Mouse (Mus musculus): Measurements from ENCODE around the gene Olfr1388.
"Not testable (repeated sequence)": the region's sequence is repeated elsewhere in the genome, so short reads cannot be mapped to it uniquely, and the experiment has no call there.

Gene Olfr1388

DNA sequence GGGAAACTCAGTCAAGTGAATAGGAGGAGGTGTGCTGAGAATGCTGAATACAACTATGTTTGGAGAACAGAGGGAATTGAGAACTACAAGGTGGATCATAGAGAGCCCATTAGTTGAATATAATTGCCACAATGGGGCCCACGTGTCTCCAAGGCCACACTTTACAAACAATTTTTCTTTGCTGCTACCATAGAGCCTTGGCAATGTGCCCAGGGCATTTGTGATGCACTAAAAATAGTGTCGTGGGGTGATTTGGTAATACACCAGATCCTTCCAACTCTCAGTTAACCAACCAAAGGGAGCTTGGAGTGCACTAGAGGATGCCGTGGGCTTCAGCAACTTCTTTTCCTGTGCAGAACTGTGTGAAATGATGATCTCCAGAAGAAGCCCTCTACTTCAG is at the start of gene Olfr1388:
Gene Olfr1388, plus strand, starts transcription at position 214 of the 400 bp plus-strand sequence.
- no peak for DNase-seq

DNA sequence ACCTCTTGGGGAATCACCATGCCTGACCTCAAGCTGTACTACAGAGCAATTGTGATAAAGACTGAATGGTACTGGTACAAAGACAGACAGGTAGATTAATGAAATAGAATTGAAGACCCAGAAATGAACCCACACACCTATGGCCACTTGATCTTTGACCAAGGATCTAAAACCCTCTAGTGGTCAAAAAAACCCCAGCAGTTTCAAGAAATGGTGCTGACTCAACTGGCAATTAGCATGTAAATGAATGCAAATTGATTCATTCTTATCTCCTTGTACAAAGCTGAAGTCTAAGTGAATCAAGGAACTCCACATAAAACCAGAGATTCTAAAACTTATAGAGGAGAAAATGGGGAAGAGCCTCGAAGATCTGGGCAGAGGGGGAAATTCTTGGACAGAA is 43.7 kb upstream of the Olfr1388 start:
- DNase-seq = not testable (repeated sequence)

DNA sequence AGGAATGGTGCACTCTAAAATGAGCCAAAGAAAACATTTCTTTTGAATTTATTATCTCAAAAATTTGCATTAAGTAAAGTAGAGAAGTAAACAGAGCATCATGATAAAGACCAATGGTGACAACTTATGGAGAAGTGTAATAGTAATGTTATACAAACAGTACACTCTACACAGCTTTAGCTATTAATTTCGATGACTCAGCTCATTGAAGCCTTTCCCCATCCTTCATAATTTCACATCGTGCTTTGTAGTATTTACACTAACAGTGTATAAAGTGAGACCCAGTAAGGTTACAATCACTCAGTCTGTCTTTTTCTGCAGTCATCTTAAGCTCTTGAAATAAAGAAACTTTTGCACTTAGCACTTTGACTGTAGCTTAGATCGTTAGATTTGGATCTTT is 29.6 kb upstream of the Olfr1388 start:
- no peak for DNase-seq

GRCm38 (mm10) chr11:49410540-49410939 is 25.9 kb upstream of the Olfr1388 start:
- peak in 1 of 2 experiments; percentile 1 for DNase-seq

DNA sequence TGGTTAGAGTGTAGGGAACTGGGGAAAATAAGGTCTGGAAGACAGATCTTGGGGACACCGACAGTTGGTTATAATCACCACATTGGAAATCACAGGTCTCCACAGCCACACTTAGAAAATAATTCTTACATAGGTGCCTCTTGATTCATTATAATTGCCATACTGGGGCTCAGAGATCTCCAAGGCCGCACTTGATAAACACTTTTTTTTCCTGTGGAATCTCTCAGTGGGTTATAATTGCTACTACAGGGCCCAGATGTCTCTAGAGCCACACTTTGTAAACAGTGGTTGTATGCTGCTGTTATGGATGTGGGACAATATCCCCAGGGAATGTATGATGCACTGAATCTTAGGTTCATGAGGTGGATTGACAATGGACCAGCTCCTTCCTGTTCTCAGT is 13.7 kb upstream of the Olfr1388 start, which contains the start of gene Olfr1389:
Gene Olfr1389, plus strand, starts transcription at position 301 of the 400 bp plus-strand sequence.
- no peak for DNase-seq

GRCm38 (mm10) chr11:49425257-49425927 is 11.0 kb upstream of the Olfr1388 start:
- no peak for DNase-seq

GRCm38 (mm10) chr11:49429641-49430040 is 6.8 kb upstream of the Olfr1388 start:
- DNase-seq = no peak

DNA sequence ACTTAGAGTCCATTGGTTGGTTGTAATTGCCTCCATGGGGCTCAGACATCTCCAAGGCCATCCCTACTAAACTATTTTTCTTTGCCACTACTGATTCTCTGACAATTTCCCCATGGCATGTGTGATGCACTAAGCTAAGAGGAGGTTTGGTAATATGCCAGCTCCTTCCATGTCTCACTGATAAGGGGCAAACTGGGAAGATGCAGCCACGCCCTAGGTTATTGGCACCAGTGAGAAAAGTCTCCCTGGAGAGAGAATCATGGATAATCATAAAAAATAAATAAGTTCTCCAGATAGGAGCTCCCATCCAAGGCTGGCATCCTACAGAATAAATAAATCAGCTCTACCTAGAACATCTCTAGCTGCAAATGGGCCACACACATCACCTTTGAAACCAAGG is 18.6 kb downstream of the Olfr1388 start, which contains the start of gene Olfr1387:
Gene Olfr1387, plus strand, starts transcription at position 301 of the 400 bp plus-strand sequence.
- no peak for DNase-seq

DNA sequence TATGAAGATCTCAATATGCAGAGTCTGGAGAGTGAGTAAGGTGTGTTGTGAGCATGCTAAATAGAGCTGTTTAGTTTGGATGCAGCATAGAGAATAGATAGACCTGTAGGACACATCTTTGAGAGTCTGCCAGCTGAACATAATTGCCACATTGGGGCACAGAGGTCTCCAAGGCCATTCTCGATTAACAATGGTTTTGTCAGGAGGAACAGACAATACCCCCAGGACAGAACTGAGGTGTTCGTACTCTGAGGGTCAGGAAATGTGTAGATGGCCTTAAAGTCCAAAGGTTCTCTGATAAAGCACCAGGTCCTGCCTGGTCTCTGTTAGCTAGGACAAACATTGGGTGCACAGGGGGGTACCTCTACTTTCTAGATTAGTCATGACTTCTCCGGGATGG is 28.3 kb downstream of the Olfr1388 start, which contains the start of gene Olfr1386:
Gene Olfr1386, plus strand, starts transcription at position 301 of the 400 bp plus-strand sequence.
- DNase-seq = not testable (repeated sequence)

DNA sequence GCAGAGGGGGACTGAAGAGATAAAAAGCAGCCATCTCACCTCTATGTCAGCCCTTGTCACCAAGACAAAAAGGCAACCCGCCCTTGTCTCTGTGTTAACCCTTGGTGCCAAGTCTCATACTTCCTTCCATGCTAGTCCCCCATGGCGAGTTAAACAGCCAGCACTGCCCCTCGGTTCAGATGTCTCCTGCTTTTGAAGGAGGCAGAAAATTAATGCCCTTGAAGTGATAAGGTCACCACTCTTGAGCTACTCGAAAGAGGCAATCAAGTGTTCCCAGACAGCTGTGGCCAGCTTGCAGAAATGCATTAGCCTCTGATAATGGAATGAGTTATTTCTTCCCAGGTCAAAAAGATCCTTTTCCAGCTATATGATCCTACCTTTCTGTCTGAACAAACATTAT is 49.5 kb downstream of the Olfr1388 start:
- DNase-seq = no peak

GRCm38 (mm10) chr11:49488770-49489169 is 52.3 kb downstream of the Olfr1388 start, which contains the start of gene Olfr1385:
Gene Olfr1385, plus strand, starts transcription at chr11:49489070.
- DNase-seq = not testable (repeated sequence)
